Mouse (Mus musculus) hindbrain, embryonic 13.5 days (tissue): ENCODE results near the gene Nrxn2. TPM values are rescaled to one million over a fixed set of nuclear protein-coding genes. Genes with fewer than 3 reads are reported as not detected.

ENCODE experiments used
- ATAC-seq: fragments of 200-750 bp; cut with Nextera tagmentation; 2 replicates; pipeline ENCODE4 v1.8.0; 2017; ENCODE audit warnings: moderate TSS enrichment; ENCODE audit not compliant: low FRiP score
- H3K27ac ChIP-seq: fragments of 300-500 bp; sonication (generic); 2 replicates; pipeline ENCODE4 v1.5.1; 2015; ENCODE audit warnings: inconsistent platforms, mild to moderate bottlenecking, moderate library complexity
- H3K27me3 ChIP-seq: fragments of 300-500 bp; sonication (generic); 2 replicates; pipeline ENCODE4 v1.6.1; 2015; ENCODE audit warnings: mild to moderate bottlenecking, inconsistent platforms
- H3K36me3 ChIP-seq: fragments of 300-500 bp; sonication (generic); 2 replicates; pipeline ENCODE4 v1.6.1; 2015; ENCODE audit warnings: mild to moderate bottlenecking, inconsistent platforms
- H3K4me1 ChIP-seq: fragments of 300-500 bp; sonication (generic); replicated peaks from 2 replicates; pipeline ENCODE4 v1.6.1; 2015; ENCODE audit warnings: inconsistent platforms
- H3K4me2 ChIP-seq: fragments of 300-500 bp; sonication (generic); 2 replicates; pipeline ENCODE4 v1.6.1; 2015; ENCODE audit warnings: inconsistent platforms, mild to moderate bottlenecking, moderate library complexity
- H3K4me3 ChIP-seq: fragments of 300-500 bp; sonication (generic); 2 replicates; pipeline ENCODE4 v1.5.1; 2015; ENCODE audit warnings: mild to moderate bottlenecking, inconsistent platforms
- H3K9ac ChIP-seq: fragments of 300-500 bp; sonication (generic); 2 replicates; pipeline ENCODE4 v1.6.1; 2015; ENCODE audit warnings: mild to moderate bottlenecking, inconsistent platforms
- H3K9me3 ChIP-seq: fragments of 300-500 bp; sonication (generic); 2 replicates; pipeline ENCODE4 v1.6.1; 2016; ENCODE audit warnings: inconsistent platforms
- WGBS: fragments of 180-500 bp; shearing (Covaris S2); methylation state at CpG from one replicate; pipeline ENCODE4 v1.1.7; 2015; 5-methylcytosine and 5-hydroxymethylcytosine counted together
- polyA plus RNA-seq: library from polyadenylated mRNA; unstranded; fragments of >200 nt; fragmentation: Nextera tagmentation; extraction: Ambion mirVana; gene quantifications from 2 replicates; pipeline ENCODE4 v1.2.1, GENCODE M21; 2015

Gene Nrxn2
- polyA plus RNA-seq, 1 experiment from 2014 or later = 23.5 TPM

DNA sequence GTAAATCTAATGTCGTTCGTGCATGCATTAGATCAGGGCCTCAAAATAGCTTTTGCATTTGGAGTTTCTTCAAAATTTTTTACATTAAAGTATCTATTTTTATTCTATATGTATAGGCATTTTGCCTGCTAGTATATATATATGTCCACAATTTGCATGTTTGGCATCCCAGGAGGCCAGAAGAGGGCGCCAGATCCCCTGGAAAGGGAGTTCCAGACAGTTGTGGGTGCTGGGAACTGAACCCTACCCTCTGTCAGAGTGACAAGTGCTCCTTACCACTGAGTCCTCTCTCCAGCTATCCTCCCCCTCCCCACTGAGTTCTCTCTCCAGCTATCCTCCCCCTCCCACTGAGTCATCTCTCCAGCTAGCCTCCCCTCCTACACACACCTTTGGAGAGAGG lies 48.4 kb downstream of the Nrxn2 start:
- WGBS = 89% methylated on average over 3 of the region's 3 CpGs
- H3K4me3 ChIP-seq = no peak overlapping the region
- H3K9me3 ChIP-seq = no peaks in the 10 kb centered on the region
- H3K4me1 ChIP-seq = peaks cover 44% of the 10 kb centered on the region
- no peak overlapping the region for H3K4me2 ChIP-seq
- no peak overlapping the region for H3K9ac ChIP-seq
- H3K27me3 ChIP-seq = no peaks in the 10 kb centered on the region
- H3K36me3 ChIP-seq = peaks cover 10% of the 10 kb centered on the region
- no peak for ATAC-seq
- H3K27ac ChIP-seq = no peak overlapping the region

DNA sequence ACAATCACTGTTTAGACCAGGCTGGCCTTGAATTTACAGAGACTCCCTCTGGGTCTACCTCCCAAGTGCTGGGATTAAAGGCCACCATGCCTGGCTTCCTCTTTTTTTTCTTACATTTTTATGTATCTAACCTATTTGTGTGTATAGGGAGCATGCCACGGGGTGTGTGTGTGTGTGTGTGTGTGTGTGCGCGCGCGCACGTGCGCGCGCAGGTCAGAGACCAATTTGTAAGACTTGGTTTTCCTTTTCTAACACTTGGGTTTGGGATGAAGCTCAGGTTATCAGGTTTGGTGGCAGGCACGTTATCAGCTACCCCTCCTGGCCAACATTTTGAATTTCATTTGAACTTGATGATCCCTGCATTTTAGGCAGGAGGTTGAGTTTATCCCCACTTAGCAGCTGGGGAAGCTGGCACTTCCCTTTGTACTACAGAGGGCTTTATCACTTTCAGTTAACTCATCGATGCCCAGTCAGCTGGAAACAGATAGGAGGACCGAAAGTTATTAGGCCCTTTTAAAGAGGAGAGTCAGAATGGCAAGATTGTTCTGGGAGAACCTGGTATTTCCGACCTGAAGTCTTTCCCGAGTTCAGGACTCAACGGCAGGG lies 48.9 kb downstream of the Nrxn2 start:
- Histone ChIP-seq H3K4me3 (no peak overlapping the region), H3K27me3 (no peaks in the 10 kb centered on the region), H3K4me2 (no peak overlapping the region), H3K4me1 (peaks cover 42% of the 10 kb centered on the region), H3K36me3 (peaks cover 15% of the 10 kb centered on the region), H3K27ac (no peak overlapping the region), H3K9me3 (no peaks in the 10 kb centered on the region), H3K9ac (no peak overlapping the region)
- WGBS = 89% methylated on average over 15 of the region's 15 CpGs
- ATAC-seq = no peak

DNA sequence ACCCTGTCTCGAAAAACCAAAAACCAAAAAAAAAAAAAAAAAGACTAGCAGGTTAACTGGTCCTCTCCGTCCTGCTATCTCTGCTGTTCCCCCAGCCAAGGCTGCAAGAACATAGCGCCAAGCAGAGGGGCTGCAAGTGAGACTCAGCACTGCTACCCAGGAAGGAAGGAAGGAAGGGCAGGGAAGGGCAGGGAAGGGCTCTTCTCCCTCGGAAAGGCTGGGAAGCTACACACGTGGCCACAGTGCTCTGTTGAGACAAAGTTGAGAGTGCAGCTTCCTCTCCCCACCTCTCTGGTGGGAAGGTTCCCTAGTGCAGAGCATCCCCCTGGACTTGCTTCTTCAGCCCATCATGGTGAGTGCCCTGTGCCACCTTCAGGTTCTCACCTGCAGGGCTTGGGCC lies 53.1 kb downstream of the Nrxn2 start:
- WGBS = 76% methylated on average over 4 of the region's 5 CpGs
- peaks cover 15% of the 10 kb centered on the region for H3K4me1 ChIP-seq
- no peak for ATAC-seq
- peaks cover 47% of the 10 kb centered on the region for H3K36me3 ChIP-seq
- no peaks in the 10 kb centered on the region for H3K9me3 ChIP-seq
- H3K9ac ChIP-seq = no peak overlapping the region
- H3K27me3 ChIP-seq = no peaks in the 10 kb centered on the region
- H3K4me3 ChIP-seq = no peak overlapping the region
- H3K4me2 ChIP-seq = no peak overlapping the region
- no peak overlapping the region for H3K27ac ChIP-seq

DNA sequence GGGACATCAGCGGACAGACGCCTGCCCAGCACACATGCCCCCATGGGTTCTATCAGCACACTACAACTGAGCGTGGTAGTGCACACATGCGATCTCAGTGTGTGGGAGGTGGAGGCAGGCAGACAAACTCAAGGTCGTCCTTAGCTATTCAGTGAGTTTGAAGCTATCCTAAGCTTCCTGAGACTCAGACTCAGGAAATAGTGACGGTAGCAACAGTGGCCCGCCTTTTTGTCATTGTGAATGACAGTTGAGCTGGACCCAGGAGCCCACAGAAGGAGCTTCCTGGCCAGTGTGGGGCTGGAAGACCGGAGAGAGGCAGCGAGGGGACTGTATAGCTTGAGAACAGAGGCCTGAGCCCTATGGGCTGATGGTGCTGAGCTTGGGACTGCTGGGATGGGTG lies 54.3 kb downstream of the Nrxn2 start:
- H3K27me3 ChIP-seq = no peaks in the 10 kb centered on the region
- H3K27ac ChIP-seq = no peak overlapping the region
- H3K4me3 ChIP-seq = no peak overlapping the region
- 86% methylated on average over 9 of the region's 9 CpGs for WGBS
- H3K9ac ChIP-seq = no peak overlapping the region
- ATAC-seq = no peak
- H3K4me1 ChIP-seq = peaks cover 15% of the 10 kb centered on the region
- H3K9me3 ChIP-seq = no peaks in the 10 kb centered on the region
- peaks cover 55% of the 10 kb centered on the region for H3K36me3 ChIP-seq
- H3K4me2 ChIP-seq = no peak overlapping the region

DNA sequence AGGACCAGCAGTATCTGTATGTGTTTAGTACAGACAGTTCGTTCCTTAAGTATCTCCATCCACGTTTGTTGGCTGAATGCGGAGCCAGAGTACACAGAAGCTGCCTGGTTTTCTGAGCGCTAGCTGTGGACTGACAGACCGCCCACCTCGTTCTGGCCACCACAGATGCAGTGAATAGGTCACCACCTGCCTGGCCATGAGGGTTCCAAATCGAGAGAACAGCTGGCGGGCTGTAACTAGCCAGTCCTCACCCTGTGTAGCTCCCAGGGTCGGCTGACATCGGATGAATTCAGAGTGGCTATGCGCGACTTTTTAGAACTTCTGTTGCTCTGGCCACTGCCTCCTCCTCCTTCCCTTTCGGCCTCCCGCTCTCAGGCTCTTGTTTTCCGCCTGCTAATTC lies 56.2 kb downstream of the Nrxn2 start:
- Histone ChIP-seq H3K27me3 (no peaks in the 10 kb centered on the region), H3K9me3 (no peaks in the 10 kb centered on the region), H3K9ac (no peak overlapping the region), H3K4me1 (peaks cover 8% of the 10 kb centered on the region), H3K4me3 (no peak overlapping the region), H3K27ac (peak overlapping the region; percentile 35; the same call in 1 of the 2 replicates), H3K36me3 (peaks cover 61% of the 10 kb centered on the region), H3K4me2 (no peak overlapping the region)
- WGBS = 44% methylated on average over 15 of the region's 15 CpGs
- no peak for ATAC-seq

DNA sequence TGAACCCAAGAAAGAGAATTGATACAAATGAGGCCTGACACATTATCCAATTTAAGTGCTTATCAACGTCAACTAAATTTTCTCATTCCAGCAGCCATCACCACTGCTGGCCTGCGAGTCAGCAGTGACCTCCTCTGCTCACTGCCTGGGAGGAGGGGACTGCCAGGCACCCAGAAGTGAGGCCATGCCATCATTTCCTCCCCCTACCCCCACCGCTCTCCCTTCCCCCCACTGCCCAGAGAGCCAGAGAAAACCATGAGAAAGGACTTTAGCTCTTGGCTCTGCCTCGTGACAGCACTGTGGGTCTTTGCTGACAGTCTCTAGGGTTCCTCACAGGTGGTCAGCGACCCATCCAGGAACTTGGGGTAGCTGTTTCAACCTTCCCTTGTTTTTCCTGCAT lies 56.6 kb downstream of the Nrxn2 start:
- Histone ChIP-seq H3K9me3 (no peaks in the 10 kb centered on the region), H3K36me3 (peaks cover 61% of the 10 kb centered on the region), H3K4me3 (no peak overlapping the region), H3K9ac (no peak overlapping the region), H3K4me1 (peaks cover 8% of the 10 kb centered on the region), H3K4me2 (no peak overlapping the region), H3K27ac (no peak overlapping the region), H3K27me3 (no peaks in the 10 kb centered on the region)
- WGBS = 37% methylated on average over 5 of the region's 5 CpGs
- no peak for ATAC-seq

DNA sequence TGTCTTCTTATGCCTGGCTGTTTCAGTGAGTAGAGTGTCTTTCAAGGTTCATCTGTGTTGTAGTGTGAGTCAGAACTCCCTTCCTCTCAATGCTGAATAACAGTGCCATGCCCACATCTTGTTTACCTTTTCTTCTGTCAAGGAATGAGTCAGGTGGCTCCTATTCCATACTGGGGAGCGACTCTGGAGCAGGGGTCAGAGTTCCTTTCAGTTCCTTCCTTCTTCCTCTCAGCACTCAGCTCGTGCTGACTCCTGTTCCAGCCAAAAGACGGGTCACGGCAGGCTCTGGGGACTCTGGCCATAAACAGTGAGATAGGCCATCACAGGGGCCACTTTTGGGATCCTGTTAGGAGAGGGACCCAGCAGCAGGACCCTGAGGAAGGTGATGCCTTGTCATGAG lies 58.5 kb downstream of the Nrxn2 start:
- Histone ChIP-seq H3K27me3 (no peaks in the 10 kb centered on the region), H3K9me3 (no peaks in the 10 kb centered on the region), H3K27ac (no peak overlapping the region), H3K4me2 (no peak overlapping the region), H3K4me1 (peaks cover 8% of the 10 kb centered on the region), H3K4me3 (no peak overlapping the region), H3K9ac (no peak overlapping the region), H3K36me3 (peaks cover 62% of the 10 kb centered on the region)
- no peak for ATAC-seq
- 73% methylated on average over 4 of the region's 4 CpGs for WGBS

DNA sequence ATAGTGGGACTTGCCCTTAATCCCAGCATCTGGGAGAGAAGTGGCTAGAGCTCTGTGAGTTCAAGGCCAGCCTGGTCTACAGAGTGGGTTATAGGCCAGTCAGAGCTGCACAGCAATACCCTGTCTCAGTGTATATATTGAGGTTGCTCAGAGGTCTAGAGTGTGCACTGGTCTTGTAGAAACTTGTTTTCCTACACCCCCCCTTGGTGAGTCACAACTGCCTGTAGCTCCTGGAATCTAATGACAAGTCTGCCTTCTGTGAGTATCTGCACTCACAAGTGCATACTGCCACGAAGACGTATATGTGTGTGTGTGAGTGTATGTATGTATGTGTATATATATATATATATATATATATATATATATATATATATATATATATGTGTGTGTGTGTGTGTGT lies 60.0 kb downstream of the Nrxn2 start:
- WGBS = 90% methylated on average over 2 of the region's 2 CpGs
- Histone ChIP-seq H3K9ac (no peak overlapping the region), H3K27ac (no peak overlapping the region), H3K4me2 (no peak overlapping the region), H3K9me3 (no peaks in the 10 kb centered on the region), H3K4me1 (peaks cover 8% of the 10 kb centered on the region), H3K27me3 (no peaks in the 10 kb centered on the region), H3K36me3 (peaks cover 62% of the 10 kb centered on the region), H3K4me3 (no peak overlapping the region)
- ATAC-seq = no peak

DNA sequence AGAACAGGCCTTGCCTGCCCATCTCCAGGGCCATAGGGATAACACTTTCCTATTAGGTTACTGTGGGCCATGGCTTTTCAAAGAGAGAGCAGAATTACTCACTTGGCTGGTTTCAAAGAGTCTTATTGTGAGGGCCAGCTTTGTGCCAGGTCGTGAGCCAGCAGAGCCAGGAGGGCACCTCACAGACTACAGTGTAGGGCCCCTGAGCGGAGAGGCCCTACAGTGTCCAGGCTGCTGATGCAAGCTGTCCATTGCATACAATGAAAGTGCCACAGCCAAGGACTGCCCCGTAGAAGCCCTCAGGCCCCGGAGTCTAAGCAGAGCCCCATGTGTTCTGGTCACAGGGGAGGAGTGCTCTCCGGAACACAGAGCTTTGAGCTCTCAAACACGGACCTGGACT lies 64.4 kb downstream of the Nrxn2 start:
- ATAC-seq = no peak
- Histone ChIP-seq H3K27me3 (no peaks in the 10 kb centered on the region), H3K36me3 (peaks cover 40% of the 10 kb centered on the region), H3K9me3 (no peaks in the 10 kb centered on the region), H3K27ac (no peak overlapping the region), H3K4me3 (no peak overlapping the region), H3K4me1 (peaks cover 5% of the 10 kb centered on the region; the same call in 1 of the 2 replicates), H3K9ac (no peak overlapping the region), H3K4me2 (no peak overlapping the region)
- 73% methylated on average over 6 of the region's 6 CpGs for WGBS

DNA sequence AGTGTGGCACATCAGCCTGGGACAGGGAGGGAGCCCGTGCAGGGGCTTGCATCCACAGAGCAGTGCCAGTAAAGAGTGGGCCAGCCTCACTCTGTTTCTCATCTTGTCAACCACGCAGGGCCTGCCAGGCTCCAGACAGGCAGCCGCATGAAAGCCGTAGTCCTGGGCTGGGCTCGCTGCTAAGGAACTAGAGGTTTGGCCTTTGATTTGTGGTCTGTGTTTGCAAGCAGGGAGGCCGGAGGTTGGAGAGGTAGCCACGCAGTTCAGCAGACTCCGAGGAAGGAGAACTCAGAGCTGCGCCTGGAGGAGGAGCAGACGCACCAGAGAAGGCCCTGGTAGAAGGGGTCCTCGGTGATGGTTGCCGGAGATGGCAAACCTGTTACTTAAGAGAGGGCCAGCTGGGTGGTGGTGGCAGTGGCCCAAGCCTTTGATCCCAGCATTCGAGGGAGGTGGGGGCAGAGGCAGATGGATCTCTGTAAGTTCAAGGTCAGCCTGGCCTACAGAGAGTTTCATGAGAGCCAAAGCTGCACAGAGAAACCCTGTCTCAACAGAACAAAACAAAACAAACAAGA lies 66.6 kb downstream of the Nrxn2 start:
- Histone ChIP-seq H3K9ac (no peak overlapping the region), H3K27me3 (0 out of 2 replicates have a peak, but pooled peaks cover 5% of the 10 kb centered on the region), H3K4me2 (no peak overlapping the region), H3K9me3 (no peaks in the 10 kb centered on the region), H3K4me3 (no peak overlapping the region), H3K27ac (no peak overlapping the region), H3K4me1 (peaks cover 5% of the 10 kb centered on the region), H3K36me3 (peaks cover 34% of the 10 kb centered on the region)
- ATAC-seq = no peak
- 89% methylated on average over 13 of the region's 13 CpGs for WGBS

DNA sequence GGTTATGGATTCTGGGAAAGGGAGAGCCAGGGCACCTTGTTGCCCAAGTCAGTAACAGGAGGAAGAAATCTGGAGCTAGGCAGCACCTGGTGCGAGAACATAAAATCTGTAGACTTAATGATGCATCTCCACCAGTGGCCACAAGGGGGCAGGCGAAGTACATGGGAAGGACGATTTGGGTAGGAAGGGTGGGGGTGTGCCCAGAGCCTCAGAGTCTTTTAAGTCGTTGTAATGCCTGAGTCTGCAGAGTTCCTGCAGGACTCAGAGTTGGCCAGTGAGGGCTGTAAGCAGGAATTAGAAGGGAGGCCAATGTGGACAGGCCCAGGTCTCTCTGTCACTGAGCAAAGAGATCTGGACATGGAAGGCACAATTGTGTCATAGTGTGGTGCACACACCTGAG lies 70.5 kb downstream of the Nrxn2 start:
- Histone ChIP-seq H3K4me1 (peaks cover 20% of the 10 kb centered on the region), H3K9ac (no peak overlapping the region), H3K36me3 (peaks cover 15% of the 10 kb centered on the region), H3K9me3 (no peaks in the 10 kb centered on the region), H3K4me2 (no peak overlapping the region), H3K27me3 (0 out of 2 replicates have a peak, but pooled peaks cover 18% of the 10 kb centered on the region), H3K27ac (0 out of 2 replicates have a peak overlapping the region, but pooled peaks have one; percentile 6), H3K4me3 (no peak overlapping the region)
- ATAC-seq = 0 out of 2 replicates have a peak, but pooled peaks have one; percentile 3
- 1% methylated on average over 4 of the region's 4 CpGs for WGBS

DNA sequence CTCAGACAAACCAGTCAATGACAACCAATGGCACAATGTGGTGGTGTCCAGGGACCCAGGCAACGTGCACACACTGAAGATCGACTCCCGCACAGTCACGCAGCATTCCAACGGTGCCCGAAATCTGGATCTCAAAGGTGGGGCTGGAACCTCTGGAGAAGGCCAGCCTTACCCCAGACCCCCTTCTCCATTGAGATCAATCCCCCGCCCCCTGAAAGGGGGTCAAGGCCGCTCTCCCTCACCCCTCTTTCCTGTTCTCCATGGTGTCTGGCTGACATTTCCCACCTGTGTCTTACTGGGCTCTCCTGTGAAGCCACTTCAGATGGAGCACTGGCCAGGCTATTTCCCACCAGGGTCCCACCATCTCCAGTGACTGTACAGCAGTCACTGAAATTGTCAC lies 73.0 kb downstream of the Nrxn2 start:
- Histone ChIP-seq H3K9me3 (no peaks in the 10 kb centered on the region), H3K4me2 (no peak overlapping the region), H3K9ac (peak overlapping the region; percentile 60; the same call in 1 of the 2 replicates), H3K36me3 (peaks cover 7% of the 10 kb centered on the region), H3K27ac (no peak overlapping the region), H3K4me3 (no peak overlapping the region), H3K27me3 (peaks cover 25% of the 10 kb centered on the region; the same call in 1 of the 2 replicates), H3K4me1 (peaks cover 41% of the 10 kb centered on the region)
- no peak for ATAC-seq
- WGBS = 87% methylated on average over 8 of the region's 8 CpGs

DNA sequence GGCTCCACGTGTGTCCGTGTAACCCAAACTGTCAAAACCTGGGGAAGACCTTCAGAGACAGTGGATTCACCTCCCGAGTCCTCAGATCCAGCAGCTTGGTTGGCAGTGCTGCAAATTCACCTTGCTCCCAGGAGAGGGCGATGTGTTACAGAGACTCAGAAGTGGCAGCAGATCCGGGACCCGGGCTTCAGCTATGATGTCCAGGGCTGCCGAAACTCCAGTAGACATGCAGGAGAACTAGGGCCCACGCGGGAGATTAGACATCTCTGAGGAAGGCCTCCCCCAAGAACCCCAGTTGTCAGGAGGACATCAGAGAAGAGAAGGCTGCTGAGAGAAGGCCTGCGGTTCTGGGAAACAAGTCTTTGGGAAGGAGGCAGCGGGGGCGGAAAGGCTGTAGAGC lies 73.6 kb downstream of the Nrxn2 start:
- Histone ChIP-seq H3K9ac (peak overlapping the region; percentile 60; the same call in 1 of the 2 replicates), H3K4me1 (peaks cover 45% of the 10 kb centered on the region), H3K9me3 (no peaks in the 10 kb centered on the region), H3K27ac (peak overlapping the region; percentile 40; the same call in 1 of the 2 replicates), H3K4me3 (no peak overlapping the region), H3K27me3 (peaks cover 25% of the 10 kb centered on the region; the same call in 1 of the 2 replicates), H3K4me2 (no peak overlapping the region), H3K36me3 (peaks cover 7% of the 10 kb centered on the region)
- ATAC-seq = no peak
- 21% methylated on average over 12 of the region's 12 CpGs for WGBS
